Mouse (Mus musculus): ENCODE measurements at regions not wholly inside any gene's neighbourhood (a gene's known extent, or its start where the extent isn't known, plus 50 kb on each side); places are given as distances from the start of the nearest gene placed in this dataset.

DNA sequence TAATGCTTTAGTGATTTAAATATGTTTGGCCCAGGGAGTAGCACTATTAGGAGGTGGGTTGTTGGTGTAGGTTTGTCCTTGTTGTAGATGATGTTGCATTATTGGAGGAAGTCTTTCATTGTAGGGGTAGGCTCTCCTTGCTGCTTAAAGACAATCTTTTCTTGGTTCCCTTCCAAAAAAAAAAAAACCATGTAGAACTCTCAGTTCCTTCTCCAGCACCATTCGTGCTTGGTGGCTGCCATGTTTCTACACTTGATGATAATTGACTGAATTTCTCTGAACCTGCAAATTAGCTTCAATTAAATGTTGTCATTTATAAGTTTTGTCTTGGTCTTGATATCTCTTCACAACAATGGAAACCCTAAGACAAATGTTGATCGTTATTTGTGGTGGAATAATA is 76.0 kb upstream of the St8sia4 start:
- Histone ChIP-seq H3K9me3 (replicated peaks; ENCODE audit: control insufficient read depth, insufficient read depth, low read length, poor library complexity, severe bottlenecking) (no peaks in the 10 kb centered on the region), H3K9ac (ENCODE audit: low read depth, poor library complexity, severe bottlenecking) (no peak overlapping the region), H3K27me3 (ENCODE audit: control insufficient read depth, insufficient read depth, low read length, poor library complexity, severe bottlenecking) (no peaks in the 10 kb centered on the region), H3K4me1 (ENCODE audit: control insufficient read depth, insufficient read depth, low read length) (no peaks in the 10 kb centered on the region), H3K27ac (ENCODE audit: insufficient read depth, low read length) (no peak overlapping the region), H3K4me3 (ENCODE audit: low read depth, low read length) (no peak overlapping the region), H3K36me3 (ENCODE audit: control insufficient read depth, insufficient read depth, low read length, poor library complexity, severe bottlenecking) (no peaks in the 10 kb centered on the region)
- no peak for TF ChIP-seq EP300 (IDR thresholded peaks at IDR 0.05; ENCODE audit: insufficient read depth, low read depth, low read length)
- TF ChIP-seq CTCF (IDR thresholded peaks at IDR 0.05; ENCODE audit: low read depth, low read length): no peak
- TF ChIP-seq POLR2A (IDR thresholded peaks at IDR 0.05; ENCODE audit: insufficient read depth, low read length): no peak

DNA sequence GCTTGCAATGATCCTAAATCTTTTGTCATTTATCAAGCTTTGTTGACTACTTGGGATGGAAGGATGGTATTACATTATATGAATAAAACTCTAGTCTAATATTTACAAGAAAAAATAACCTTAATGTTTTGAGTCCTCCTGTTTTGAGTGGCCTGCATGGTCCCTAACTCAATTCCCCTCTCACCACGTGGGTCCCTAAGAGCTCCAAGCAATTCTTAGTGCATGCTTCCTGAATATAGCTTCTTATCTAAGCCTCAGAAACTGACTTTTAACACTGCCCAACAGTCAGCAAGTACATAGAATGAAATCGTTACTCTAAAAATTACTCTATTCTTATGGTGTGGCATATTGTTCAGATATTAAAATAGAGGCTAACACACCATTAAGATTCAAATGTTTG is 52.1 kb upstream of the St8sia4 start:
- H3K27me3 ChIP-seq (ENCODE audit: control insufficient read depth, insufficient read depth, low read length, poor library complexity, severe bottlenecking): no peaks in the 10 kb centered on the region
- H3K9ac ChIP-seq (ENCODE audit: low read depth, poor library complexity, severe bottlenecking): no peak overlapping the region
- no peaks in the 10 kb centered on the region for H3K9me3 ChIP-seq (replicated peaks; ENCODE audit: control insufficient read depth, insufficient read depth, low read length, poor library complexity, severe bottlenecking)
- no peaks in the 10 kb centered on the region for H3K36me3 ChIP-seq (ENCODE audit: control insufficient read depth, insufficient read depth, low read length, poor library complexity, severe bottlenecking)
- no peak for TF ChIP-seq CTCF (IDR thresholded peaks at IDR 0.05; ENCODE audit: low read depth, low read length)
- no peak for TF ChIP-seq POLR2A (IDR thresholded peaks at IDR 0.05; ENCODE audit: insufficient read depth, low read length)
- no peak for TF ChIP-seq EP300 (IDR thresholded peaks at IDR 0.05; ENCODE audit: insufficient read depth, low read depth, low read length)
- no peaks in the 10 kb centered on the region for H3K4me1 ChIP-seq (ENCODE audit: control insufficient read depth, insufficient read depth, low read length)
- no peak overlapping the region for H3K27ac ChIP-seq (ENCODE audit: insufficient read depth, low read length)
- no peak overlapping the region for H3K4me3 ChIP-seq (ENCODE audit: low read depth, low read length)

DNA sequence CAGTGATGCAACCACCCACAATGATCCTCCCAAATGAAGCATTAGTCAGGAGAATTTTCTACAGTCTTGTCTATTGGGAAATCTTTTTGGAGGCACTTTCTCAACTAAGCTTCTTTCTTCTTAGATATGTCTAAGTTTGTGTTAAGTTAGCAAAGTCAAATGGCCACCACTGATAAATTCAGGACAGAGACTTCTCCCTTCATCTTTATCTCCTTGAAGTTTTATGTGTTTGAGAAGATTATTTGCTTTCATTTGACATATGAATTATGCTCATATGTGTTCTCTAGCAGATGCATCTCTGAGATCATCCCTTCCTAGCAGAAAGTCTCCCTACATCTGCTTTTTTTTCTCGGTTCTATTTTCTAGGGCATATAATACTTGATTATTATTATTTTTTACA is 51.4 kb upstream of the St8sia4 start:
- no peaks in the 10 kb centered on the region for H3K9me3 ChIP-seq (replicated peaks; ENCODE audit: control insufficient read depth, insufficient read depth, low read length, poor library complexity, severe bottlenecking)
- no peaks in the 10 kb centered on the region for H3K4me1 ChIP-seq (ENCODE audit: control insufficient read depth, insufficient read depth, low read length)
- no peak overlapping the region for H3K9ac ChIP-seq (ENCODE audit: low read depth, poor library complexity, severe bottlenecking)
- no peaks in the 10 kb centered on the region for H3K27me3 ChIP-seq (ENCODE audit: control insufficient read depth, insufficient read depth, low read length, poor library complexity, severe bottlenecking)
- H3K36me3 ChIP-seq (ENCODE audit: control insufficient read depth, insufficient read depth, low read length, poor library complexity, severe bottlenecking): no peaks in the 10 kb centered on the region
- H3K4me3 ChIP-seq (ENCODE audit: low read depth, low read length): no peak overlapping the region
- H3K27ac ChIP-seq (ENCODE audit: insufficient read depth, low read length): no peak overlapping the region
- TF ChIP-seq CTCF (IDR thresholded peaks at IDR 0.05; ENCODE audit: low read depth, low read length) (no peak), POLR2A (IDR thresholded peaks at IDR 0.05; ENCODE audit: insufficient read depth, low read length) (no peak), EP300 (IDR thresholded peaks at IDR 0.05; ENCODE audit: insufficient read depth, low read depth, low read length) (no peak)
